Mouse (Mus musculus): ENCODE measurements at regions not wholly inside any gene's neighbourhood (a gene's known extent, or its start where the extent isn't known, plus 50 kb on each side); places are given as distances from the start of the nearest gene placed in this dataset.

GRCm38 (mm10) chr14:67993611-67994051 is 1300.5 kb downstream of the Synb start:
- Histone ChIP-seq H3K9ac (ENCODE audit: insufficient read depth, low read depth, low read length, poor library complexity, severe bottlenecking) (no peak overlapping the region), H3K4me3 (ENCODE audit: insufficient read depth in 1 of 2, low read depth in 1 of 2, low read length in 2 of 2, poor library complexity in 1 of 2, severe bottlenecking in 1 of 2) (no peak overlapping the region), H3K9me3 (ENCODE audit: control insufficient read depth, insufficient read depth, low read depth, low read length) (no peaks in the 10 kb centered on the region), H3K36me3 (ENCODE audit: control insufficient read depth, insufficient read depth, low read length, poor library complexity, severe bottlenecking) (no peaks in the 10 kb centered on the region), H3K4me1 (ENCODE audit: control insufficient read depth in 2 of 2, insufficient read depth in 2 of 2, low read length in 2 of 2, poor library complexity in 1 of 2) (peaks cover 0 to 4% of the 10 kb centered on the region in 2 experiments; a peak in 1 of 4 replicates), H3K27ac (ENCODE audit: insufficient read depth, low read depth, low read length, poor library complexity, severe bottlenecking) (no peak overlapping the region)
- in situ Hi-C loops (cut with MboI; ENCODE audit: low sequenced_read_pairs in 2 of 2, unreplicated experiment in 2 of 2), result loop anchor here in 1 of 2 experiments (10.0 to 25.0 kb wide), 2 partner anchors 151 to 494 kb away; no protein-coding TSS in a partner anchor
- DNase-seq (ENCODE audit: low read depth, low spot score), result no peak
- TF ChIP-seq HCFC1 (IDR thresholded peaks at IDR 0.05; ENCODE audit: borderline replicate concordance, insufficient read depth, low read length), result no peak
- TF ChIP-seq CHD2 (IDR thresholded peaks at IDR 0.05; ENCODE audit: low read depth, low read length), result no peak
- no peak for TF ChIP-seq ZNF384 (IDR thresholded peaks at IDR 0.05; ENCODE audit: low read depth, low read length)
- TF ChIP-seq ZC3H11A (IDR thresholded peaks at IDR 0.05; ENCODE audit: borderline replicate concordance, low read depth, low read length), result no peak
- TF ChIP-seq MAFK (IDR thresholded peaks at IDR 0.05; ENCODE audit: insufficient read depth, low read depth, low read length), result no peak

- Histone ChIP-seq H3K4me1 (ENCODE audit: control insufficient read depth in 2 of 2, insufficient read depth in 2 of 2, low read length in 2 of 2, poor library complexity in 1 of 2) (peaks cover 0 to 4% of the 10 kb centered on the region in 2 experiments; a peak in 1 of 4 replicates), H3K27ac (ENCODE audit: insufficient read depth, low read depth, low read length, poor library complexity, severe bottlenecking) (no peak overlapping the region), H3K4me3 (ENCODE audit: insufficient read depth in 1 of 2, low read depth in 1 of 2, low read length in 2 of 2, poor library complexity in 1 of 2, severe bottlenecking in 1 of 2) (no peak overlapping the region), H3K9ac (ENCODE audit: insufficient read depth, low read depth, low read length, poor library complexity, severe bottlenecking) (no peak overlapping the region), H3K36me3 (ENCODE audit: control insufficient read depth, insufficient read depth, low read length, poor library complexity, severe bottlenecking) (no peaks in the 10 kb centered on the region), H3K9me3 (ENCODE audit: control insufficient read depth, insufficient read depth, low read depth, low read length) (no peaks in the 10 kb centered on the region)
- in situ Hi-C loops (cut with MboI; ENCODE audit: low sequenced_read_pairs in 2 of 2, unreplicated experiment in 2 of 2), result loop anchor here in 1 of 2 experiments (10.0 to 25.0 kb wide), 2 partner anchors 152 to 494 kb away; no protein-coding TSS in a partner anchor
- peak; percentile 51 for DNase-seq (ENCODE audit: low read depth, low spot score)
- TF ChIP-seq ZC3H11A (IDR thresholded peaks at IDR 0.05; ENCODE audit: borderline replicate concordance, low read depth, low read length), result peak; percentile 86
- TF ChIP-seq HCFC1 (IDR thresholded peaks at IDR 0.05; ENCODE audit: borderline replicate concordance, insufficient read depth, low read length), result no peak
Measured at GRCm38 (mm10) chr14:67993142-67993541, 1301.0 kb downstream of the Synb start.

DNA sequence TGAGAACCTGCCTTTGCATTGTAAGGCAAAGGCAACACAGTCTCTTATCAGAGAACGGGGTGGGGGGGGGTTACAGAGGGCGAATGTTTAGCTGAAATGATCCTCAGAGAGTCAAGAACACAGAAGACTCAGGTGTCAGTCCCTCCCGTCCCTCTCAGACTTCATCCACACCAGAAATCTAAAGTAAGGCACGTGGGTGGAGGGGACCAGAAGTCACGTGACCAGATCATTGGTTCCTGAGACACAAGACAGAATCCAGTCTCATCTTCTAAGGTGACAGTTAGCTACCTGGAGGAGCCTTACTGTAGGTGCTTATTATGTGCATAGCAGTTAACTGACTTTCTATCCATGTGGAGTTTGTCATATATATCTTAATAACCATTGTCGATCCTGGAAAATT is 1302.0 kb downstream of the Synb start:
- Histone ChIP-seq H3K9me3 (ENCODE audit: control insufficient read depth, insufficient read depth, low read depth, low read length) (no peaks in the 10 kb centered on the region), H3K4me1 (ENCODE audit: control insufficient read depth in 2 of 2, insufficient read depth in 2 of 2, low read length in 2 of 2, poor library complexity in 1 of 2) (peaks cover 0 to 4% of the 10 kb centered on the region in 2 experiments; a peak in 1 of 4 replicates), H3K4me3 (ENCODE audit: insufficient read depth in 1 of 2, low read depth in 1 of 2, low read length in 2 of 2, poor library complexity in 1 of 2, severe bottlenecking in 1 of 2) (no peak overlapping the region), H3K27ac (ENCODE audit: insufficient read depth, low read depth, low read length, poor library complexity, severe bottlenecking) (no peak overlapping the region), H3K9ac (ENCODE audit: insufficient read depth, low read depth, low read length, poor library complexity, severe bottlenecking) (no peak overlapping the region), H3K36me3 (ENCODE audit: control insufficient read depth, insufficient read depth, low read length, poor library complexity, severe bottlenecking) (no peaks in the 10 kb centered on the region)
- no peak for TF ChIP-seq ZNF384 (IDR thresholded peaks at IDR 0.05; ENCODE audit: low read depth, low read length)
- no peak for TF ChIP-seq CHD2 (IDR thresholded peaks at IDR 0.05; ENCODE audit: low read depth, low read length)
- TF ChIP-seq MAFK (IDR thresholded peaks at IDR 0.05; ENCODE audit: insufficient read depth, low read depth, low read length), result no peak
- no peak for TF ChIP-seq ZC3H11A (IDR thresholded peaks at IDR 0.05; ENCODE audit: borderline replicate concordance, low read depth, low read length)
- TF ChIP-seq HCFC1 (IDR thresholded peaks at IDR 0.05; ENCODE audit: borderline replicate concordance, insufficient read depth, low read length), result no peak
- no peak for DNase-seq (ENCODE audit: low read depth, low spot score)
- in situ Hi-C loops (cut with MboI; ENCODE audit: low sequenced_read_pairs in 2 of 2, unreplicated experiment in 2 of 2), result loop anchor here in 1 of 2 experiments (10.0 to 25.0 kb wide), 2 partner anchors 153 to 495 kb away; no protein-coding TSS in a partner anchor

DNA sequence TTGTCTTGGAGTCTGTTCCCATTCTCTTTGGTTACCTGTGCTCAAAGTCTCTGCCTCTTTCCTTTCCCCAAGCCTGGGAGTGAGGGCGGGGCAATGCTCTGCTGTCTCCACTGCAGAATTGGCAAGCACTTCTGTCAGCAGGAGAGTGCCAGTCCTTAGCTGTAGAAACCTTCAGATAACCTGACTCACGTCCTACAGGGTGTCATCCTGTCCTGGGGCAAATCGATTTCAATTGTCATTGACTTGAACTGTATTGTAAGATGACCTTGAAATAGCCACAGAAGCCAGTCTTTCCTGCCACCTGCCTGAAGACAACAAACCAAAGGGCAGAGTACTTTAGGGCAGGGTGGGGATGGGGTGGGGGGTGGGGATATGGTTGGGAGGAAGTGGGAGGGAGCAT is 1303.8 kb downstream of the Synb start:
- H3K4me3 ChIP-seq (ENCODE audit: insufficient read depth in 1 of 2, low read depth in 1 of 2, low read length in 2 of 2, poor library complexity in 1 of 2, severe bottlenecking in 1 of 2), result no peak overlapping the region
- peak overlapping the region; percentile 1; the same call in 1 of the 2 replicates for H3K27ac ChIP-seq (ENCODE audit: insufficient read depth, low read depth, low read length, poor library complexity, severe bottlenecking)
- peaks cover 0 to 4% of the 10 kb centered on the region in 2 experiments; a peak in 1 of 4 replicates for H3K4me1 ChIP-seq (ENCODE audit: control insufficient read depth in 2 of 2, insufficient read depth in 2 of 2, low read length in 2 of 2, poor library complexity in 1 of 2)
- no peaks in the 10 kb centered on the region for H3K9me3 ChIP-seq (ENCODE audit: control insufficient read depth, insufficient read depth, low read depth, low read length)
- no peak for TF ChIP-seq CHD2 (IDR thresholded peaks at IDR 0.05; ENCODE audit: low read depth, low read length)
- TF ChIP-seq MAFK (IDR thresholded peaks at IDR 0.05; ENCODE audit: insufficient read depth, low read depth, low read length), result no peak
- no peak for TF ChIP-seq ZNF384 (IDR thresholded peaks at IDR 0.05; ENCODE audit: low read depth, low read length)
- no peak for TF ChIP-seq HCFC1 (IDR thresholded peaks at IDR 0.05; ENCODE audit: borderline replicate concordance, insufficient read depth, low read length)
- TF ChIP-seq ZC3H11A (IDR thresholded peaks at IDR 0.05; ENCODE audit: borderline replicate concordance, low read depth, low read length), result no peak
- no peaks in the 10 kb centered on the region for H3K36me3 ChIP-seq (ENCODE audit: control insufficient read depth, insufficient read depth, low read length, poor library complexity, severe bottlenecking)
- peak; percentile 52 for DNase-seq (ENCODE audit: low read depth, low spot score)
- in situ Hi-C loops (cut with MboI; ENCODE audit: low sequenced_read_pairs in 2 of 2, unreplicated experiment in 2 of 2), result loop anchor here in 1 of 2 experiments (10.0 to 25.0 kb wide), 2 partner anchors 155 to 497 kb away; no protein-coding TSS in a partner anchor
- H3K9ac ChIP-seq (ENCODE audit: insufficient read depth, low read depth, low read length, poor library complexity, severe bottlenecking), result no peak overlapping the region

Data from ES-E14 (cell line).